Mouse (Mus musculus) lung, adult 2 months (tissue): Measurements from ENCODE around the gene Vegfb.

Experiments
- CTCF ChIP-seq: fragments of 200-500 bp; IDR thresholded peaks from 2 replicates; pipeline ENCODE4 v1.5.1; 2011; ENCODE audit warnings: mild to moderate bottlenecking, low read length, control low read depth; ENCODE audit not compliant: insufficient read depth
- POLR2A ChIP-seq: fragments of 200-500 bp; IDR thresholded peaks from 2 replicates; pipeline ENCODE4 v1.6.1; 2011; ENCODE audit warnings: low read depth, mild to moderate bottlenecking, control low read depth, low read length, borderline replicate concordance; ENCODE audit errors: extremely low read depth

DNA sequence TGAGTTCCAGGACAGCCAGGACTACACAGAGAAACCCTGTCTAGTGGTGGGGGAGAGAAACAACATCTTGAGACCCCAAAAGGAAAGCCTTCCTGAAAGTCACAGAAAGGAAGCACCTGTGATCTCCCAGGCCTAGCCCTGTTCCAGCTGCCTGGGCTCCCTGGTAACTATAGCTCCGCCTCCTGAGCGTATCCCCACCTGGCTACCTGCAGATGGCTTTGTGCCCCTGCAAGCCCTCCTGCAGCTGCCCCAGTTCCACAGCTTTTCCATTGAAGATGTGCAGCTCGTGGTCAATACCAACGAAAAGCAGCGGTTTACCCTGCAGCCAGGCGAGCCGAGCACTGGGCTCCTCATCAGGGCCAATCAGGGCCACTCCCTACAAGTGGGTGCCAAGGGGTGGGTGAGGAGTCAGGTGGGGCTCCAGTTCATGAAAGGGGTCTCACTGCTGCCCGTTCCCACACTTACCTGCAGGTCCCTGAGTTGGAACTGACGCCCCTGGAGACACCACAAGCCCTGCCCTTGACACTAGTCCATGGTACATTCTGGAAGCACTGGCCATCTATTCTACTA is 10.4 kb upstream of the Vegfb start:
- TF ChIP-seq CTCF (no peak), POLR2A (no peak)
